In the genomic region with DNA sequence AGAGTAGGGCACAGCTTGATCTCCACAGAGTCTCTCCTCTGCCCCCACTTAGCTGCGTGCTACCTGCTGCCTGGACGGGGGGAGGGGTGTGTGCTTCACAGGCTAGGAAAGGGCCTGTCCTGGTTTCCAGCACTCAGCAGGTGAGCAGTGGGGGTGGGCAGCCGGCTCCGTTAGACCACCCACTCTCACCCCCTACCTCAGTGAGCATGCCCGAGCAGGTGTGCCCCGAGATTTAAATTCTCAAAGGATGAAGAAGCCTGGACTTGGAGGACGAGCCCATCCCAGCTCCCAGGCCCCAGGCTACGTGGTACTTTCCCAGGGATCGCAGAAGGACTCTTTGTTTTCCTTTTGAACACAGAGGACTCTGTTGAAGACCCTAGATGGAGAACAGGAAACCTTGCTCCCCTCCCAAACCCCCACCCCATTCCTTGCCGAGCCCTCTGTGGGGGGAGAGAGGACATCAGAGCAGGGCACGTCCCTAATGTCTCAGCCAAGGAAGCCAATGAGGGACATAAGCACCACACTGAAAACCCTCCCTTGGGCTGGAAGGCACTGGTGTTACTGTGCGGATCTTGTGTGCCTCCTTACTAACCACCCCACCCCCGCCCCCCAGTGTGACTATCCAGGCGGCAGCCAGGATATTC, we compare ENCODE assay signal across 9 mouse cellular contexts.
A peak's percentile ranks its signal among the peaks of the same experiment; 100 is the strongest.
DNase-seq lines count a peak whose midpoint lies in the region; ATAC-seq and TF ChIP-seq lines count a peak whose summit lies in the region.
"Had no signal": no experiment of that assay in that cellular context is flagged by ENCODE, and none has a peak within 500 bp of the region (broad histone marks: within the 10 kb centered on the region; RNA-seq: fewer than 3 reads in every experiment).

No protein-coding gene starts in this region.

- TF ChIP-seq EP300 in lung, postnatal 0 days (IDR thresholded peaks at IDR 0.05), result no peak

- no peak overlapping the region for H3K4me2 ChIP-seq in lung, embryonic 16.5 days (ENCODE audit: low read depth, low read length)
- H3K4me2 ChIP-seq in lung, postnatal 0 days (replicated peaks; ENCODE audit: low read depth, low read length), result no peak overlapping the region
- no peak overlapping the region for H3K4me2 ChIP-seq in hindbrain, postnatal 0 days (ENCODE audit: low read depth, low read length)

- peak overlapping the region; percentile 15; the same call in 1 of the 2 replicates for H3K9ac ChIP-seq in lung, embryonic 16.5 days (ENCODE audit: low read length)
- no peak overlapping the region for H3K9ac ChIP-seq in lung, postnatal 0 days (replicated peaks; ENCODE audit: low read depth)
- H3K9ac ChIP-seq in hindbrain, postnatal 0 days (replicated peaks; ENCODE audit: low read length), result no peak overlapping the region

- WGBS in lung, embryonic 16.5 days, result 48% methylated on average over 14 of the region's 14 CpGs
- 49% methylated on average over 14 of the region's 14 CpGs for WGBS in lung, postnatal 0 days
- WGBS in hindbrain, postnatal 0 days, result 34% methylated on average over 14 of the region's 14 CpGs

- no peaks in the 10 kb centered on the region for H3K36me3 ChIP-seq in lung, embryonic 16.5 days (ENCODE audit: control insufficient read depth, insufficient read depth, low read length)
- H3K36me3 ChIP-seq in lung, postnatal 0 days (ENCODE audit: insufficient read depth, low read length), result no peaks in the 10 kb centered on the region
- H3K36me3 ChIP-seq in hindbrain, postnatal 0 days (ENCODE audit: insufficient read depth, low read length), result no peaks in the 10 kb centered on the region

- DNase-seq in embryo, embryonic 11 days, result peak; percentile 41
- no peak for DNase-seq in embryo, embryonic 10.5 days (ENCODE audit: low spot score)
- no peak for DNase-seq in lung, postnatal 0 days (ENCODE audit: low spot score)
- no peak for DNase-seq in hindbrain, postnatal 0 days (ENCODE audit: low spot score)
- DNase-seq in retina, embryonic 14.5 days (ENCODE audit: low spot score), result peak; percentile 13
- DNase-seq in natural killer cell, adult 2 months (ENCODE audit: low spot score in 2 of 2), result no peak
- no peak for DNase-seq in B cell, adult 2 months
- DNase-seq: gastrocnemius, postnatal 10 days had no signal

- peaks cover 3% of the 10 kb centered on the region; the same call in 1 of the 2 replicates for H3K9me3 ChIP-seq in lung, embryonic 16.5 days (ENCODE audit: control insufficient read depth, low read length)
- no peaks in the 10 kb centered on the region for H3K9me3 ChIP-seq in lung, postnatal 0 days (ENCODE audit: low read length)
- H3K9me3 ChIP-seq in hindbrain, postnatal 0 days (ENCODE audit: low read length), result no peaks in the 10 kb centered on the region

- TF ChIP-seq CTCF in lung, postnatal 0 days (IDR thresholded peaks at IDR 0.05), result no peak
- no peak for TF ChIP-seq CTCF in hindbrain, postnatal 0 days (IDR thresholded peaks at IDR 0.05; ENCODE audit: low read depth)

- ATAC-seq in lung, embryonic 16.5 days (ENCODE audit: low read depth), result peak; percentile 27
- ATAC-seq in lung, postnatal 0 days, result no peak
- 0 out of 2 replicates have a peak, but pooled peaks have one; percentile 28 for ATAC-seq in hindbrain, postnatal 0 days

- no peaks in the 10 kb centered on the region; the same call in 1 of the 2 replicates for H3K27me3 ChIP-seq in lung, embryonic 16.5 days (ENCODE audit: control insufficient read depth, insufficient read depth, low read depth, low read length)
- no peaks in the 10 kb centered on the region for H3K27me3 ChIP-seq in lung, postnatal 0 days (replicated peaks; ENCODE audit: insufficient read depth, low read length)
- no peaks in the 10 kb centered on the region for H3K27me3 ChIP-seq in hindbrain, postnatal 0 days (ENCODE audit: insufficient read depth, low read length)

- H3K4me1 ChIP-seq in lung, embryonic 16.5 days (replicated peaks; ENCODE audit: control insufficient read depth, insufficient read depth, low read length), result peaks cover 22% of the 10 kb centered on the region
- peaks cover 5% of the 10 kb centered on the region; the same call in 1 of the 2 replicates for H3K4me1 ChIP-seq in lung, postnatal 0 days (ENCODE audit: insufficient read depth, low read depth, low read length)
- H3K4me1 ChIP-seq in hindbrain, postnatal 0 days (ENCODE audit: insufficient read depth, low read length), result peaks cover 18% of the 10 kb centered on the region; the same call in 1 of the 2 replicates

- no peak overlapping the region for H3K4me3 ChIP-seq in lung, embryonic 16.5 days (ENCODE audit: low read length)
- H3K4me3 ChIP-seq in lung, postnatal 0 days (ENCODE audit: low read depth, low read length), result no peak overlapping the region
- no peak overlapping the region for H3K4me3 ChIP-seq in hindbrain, postnatal 0 days (ENCODE audit: low read length)

- no peak overlapping the region for H3K27ac ChIP-seq in lung, embryonic 16.5 days (ENCODE audit: low read length)
- H3K27ac ChIP-seq in lung, postnatal 0 days (ENCODE audit: low read length), result no peak overlapping the region
- H3K27ac ChIP-seq in hindbrain, postnatal 0 days, result no peak overlapping the region

Comparison
In these comparisons a context has a peak if more than half of its experiments do, and no peak if none do; other contexts are left out.
1. DNase-seq: peak in embryo, embryonic 11 days (single experiment) and retina, embryonic 14.5 days (single experiment); none in embryo, embryonic 10.5 days (single experiment), lung, postnatal 0 days (single experiment), hindbrain, postnatal 0 days (single experiment), natural killer cell, adult 2 months (0 of 2) and B cell, adult 2 months (0 of 2).